Mouse (Mus musculus) neural tube, embryonic 12.5 days (tissue): ENCODE data around the gene Iqck. TPM values are rescaled to one million over a fixed set of nuclear protein-coding genes. Genes with fewer than 3 reads are reported as not detected.
A peak's percentile ranks its signal among the peaks of the same experiment; 100 is the strongest.

Experiments used
- ATAC-seq: fragments of 200-750 bp; cut with Nextera tagmentation; 2 replicates; pipeline ENCODE4 v1.8.0; 2017; ENCODE audit warnings: low read depth, mild to moderate bottlenecking, moderate TSS enrichment, moderate library complexity; ENCODE audit not compliant: low FRiP score
- H3K27ac ChIP-seq: fragments of 300-500 bp; sonication (generic); 2 replicates; pipeline ENCODE4 v1.5.1; 2016
- H3K27me3 ChIP-seq: fragments of 300-500 bp; sonication (generic); replicated peaks from 2 replicates; pipeline ENCODE4 v1.6.1; 2016; ENCODE audit warnings: mild to moderate bottlenecking
- H3K36me3 ChIP-seq: fragments of 300-500 bp; sonication (generic); 2 replicates; pipeline ENCODE4 v1.6.1; 2016; ENCODE audit warnings: mild to moderate bottlenecking
- H3K4me1 ChIP-seq: fragments of 300-500 bp; sonication (generic); 2 replicates; pipeline ENCODE4 v1.6.1; 2016
- H3K4me2 ChIP-seq: fragments of 300-500 bp; sonication (generic); replicated peaks from 2 replicates; pipeline ENCODE4 v1.6.1; 2016; ENCODE audit warnings: mild to moderate bottlenecking
- H3K4me3 ChIP-seq: fragments of 300-500 bp; sonication (generic); 2 replicates; pipeline ENCODE4 v1.5.1; 2016
- H3K9ac ChIP-seq: fragments of 300-500 bp; sonication (generic); 2 replicates; pipeline ENCODE4 v1.6.1; 2016; ENCODE audit warnings: mild to moderate bottlenecking
- H3K9me3 ChIP-seq: fragments of 300-500 bp; sonication (generic); 2 replicates; pipeline ENCODE4 v1.6.1; 2016; ENCODE audit warnings: mild to moderate bottlenecking
- WGBS: fragments of 180-500 bp; shearing (Covaris S2); methylation state at CpG from one replicate; pipeline ENCODE4 v1.1.7; 2016; 5-methylcytosine and 5-hydroxymethylcytosine counted together
- polyA plus RNA-seq: library from polyadenylated mRNA; unstranded; fragments of >200 nt; fragmentation: Nextera tagmentation; extraction: Ambion mirVana; gene quantifications from 2 replicates; pipeline ENCODE4 v1.2.1, GENCODE M21; 2016

The Iqck gene
- polyA plus RNA-seq, 1 experiment from 2014 or later = 3.1 TPM

DNA sequence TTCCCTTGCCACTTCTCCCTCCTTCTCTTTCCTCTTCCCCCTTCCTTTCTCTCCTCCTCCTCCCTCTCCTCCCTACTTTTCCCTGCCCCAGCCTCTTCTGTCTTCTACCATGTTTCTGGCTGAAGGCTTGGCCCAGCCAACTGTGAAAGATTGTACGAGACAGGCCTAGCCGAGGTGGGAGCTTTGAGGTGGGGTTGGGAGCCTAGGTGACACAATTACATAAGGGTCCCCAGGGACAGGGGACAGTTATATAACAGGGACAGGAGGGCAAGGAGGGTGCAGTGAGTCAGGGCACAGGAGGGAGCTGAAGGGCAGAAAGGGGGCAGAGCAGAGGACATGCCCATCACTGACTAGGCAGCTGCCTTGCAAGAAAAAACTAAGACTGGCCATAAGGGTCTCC, 146.4 kb downstream of the Iqck start:
- no peak overlapping the region for H3K4me2 ChIP-seq
- H3K9me3 ChIP-seq = no peaks in the 10 kb centered on the region
- no peak overlapping the region for H3K9ac ChIP-seq
- no peaks in the 10 kb centered on the region for H3K27me3 ChIP-seq
- no peaks in the 10 kb centered on the region for H3K4me1 ChIP-seq
- no peaks in the 10 kb centered on the region for H3K36me3 ChIP-seq
- no peak for ATAC-seq
- no peak overlapping the region for H3K4me3 ChIP-seq
- 71% methylated on average over 2 of the region's 2 CpGs for WGBS
- H3K27ac ChIP-seq = no peak overlapping the region

DNA sequence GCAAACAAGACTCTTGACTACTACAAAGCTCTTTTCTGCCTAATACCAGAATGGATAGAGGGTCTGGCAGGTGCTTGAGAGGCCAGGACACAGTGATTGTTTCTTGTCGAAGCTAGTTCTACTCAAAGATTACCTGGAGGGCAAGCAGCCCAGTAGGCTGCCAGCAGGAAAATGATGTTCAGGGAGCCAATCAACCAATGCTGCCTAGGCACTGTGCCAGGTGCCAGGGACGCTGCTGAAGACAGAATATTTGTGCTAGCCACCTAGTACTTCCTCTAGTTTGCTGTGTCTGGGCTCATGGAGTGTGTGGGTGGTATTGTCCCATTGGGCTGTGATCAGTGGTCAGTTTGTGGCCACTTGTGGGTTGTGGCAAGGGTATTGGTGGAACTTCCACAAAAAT, 146.9 kb downstream of the Iqck start:
- H3K9me3 ChIP-seq = no peaks in the 10 kb centered on the region
- no peaks in the 10 kb centered on the region for H3K4me1 ChIP-seq
- no peak overlapping the region for H3K9ac ChIP-seq
- no peaks in the 10 kb centered on the region for H3K36me3 ChIP-seq
- no peak overlapping the region for H3K4me2 ChIP-seq
- WGBS = 70% methylated on average over 2 of the region's 2 CpGs
- H3K27ac ChIP-seq = no peak overlapping the region
- no peaks in the 10 kb centered on the region for H3K27me3 ChIP-seq
- no peak overlapping the region for H3K4me3 ChIP-seq
- no peak for ATAC-seq

DNA sequence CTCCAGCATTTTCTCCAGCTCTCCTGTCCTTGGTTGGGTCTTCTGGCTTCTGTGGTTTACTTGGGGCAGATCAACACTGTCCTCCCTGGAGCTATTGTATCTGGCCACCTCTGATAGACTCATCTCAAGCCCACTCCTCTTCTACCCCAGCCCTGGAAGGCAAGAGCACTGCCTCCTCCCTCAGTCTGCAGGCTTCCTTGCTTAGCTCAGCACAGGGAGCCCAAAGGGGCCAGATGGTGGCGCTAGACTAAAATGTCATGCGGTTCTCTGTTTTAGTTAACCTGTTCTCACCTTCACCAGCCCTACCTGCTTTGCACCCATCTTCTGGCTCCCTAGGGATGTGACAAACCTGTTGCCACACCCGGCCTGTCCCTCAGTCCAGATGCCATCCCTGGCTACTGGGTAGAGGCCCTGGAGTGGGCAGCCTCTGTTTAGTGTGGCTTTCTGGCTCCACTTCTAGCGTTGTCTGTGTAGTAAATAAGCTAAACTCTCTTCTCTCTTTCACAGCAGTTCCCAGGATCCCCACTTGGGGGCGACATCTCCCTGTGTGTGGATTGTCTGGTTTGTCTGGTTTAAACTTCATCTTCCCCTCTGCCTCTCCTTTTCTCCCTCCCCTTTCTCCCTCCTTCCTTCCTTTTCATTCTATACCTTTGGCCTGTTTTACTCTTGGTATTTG, 155.4 kb downstream of the Iqck start:
- Histone ChIP-seq H3K4me1 (no peaks in the 10 kb centered on the region), H3K4me3 (no peak overlapping the region), H3K27ac (no peak overlapping the region), H3K9me3 (no peaks in the 10 kb centered on the region), H3K4me2 (no peak overlapping the region), H3K9ac (no peak overlapping the region), H3K36me3 (no peaks in the 10 kb centered on the region), H3K27me3 (0 out of 2 replicates have a peak, but pooled peaks cover 5% of the 10 kb centered on the region)
- 21% methylated on average over 5 of the region's 5 CpGs for WGBS
- ATAC-seq = no peak

DNA sequence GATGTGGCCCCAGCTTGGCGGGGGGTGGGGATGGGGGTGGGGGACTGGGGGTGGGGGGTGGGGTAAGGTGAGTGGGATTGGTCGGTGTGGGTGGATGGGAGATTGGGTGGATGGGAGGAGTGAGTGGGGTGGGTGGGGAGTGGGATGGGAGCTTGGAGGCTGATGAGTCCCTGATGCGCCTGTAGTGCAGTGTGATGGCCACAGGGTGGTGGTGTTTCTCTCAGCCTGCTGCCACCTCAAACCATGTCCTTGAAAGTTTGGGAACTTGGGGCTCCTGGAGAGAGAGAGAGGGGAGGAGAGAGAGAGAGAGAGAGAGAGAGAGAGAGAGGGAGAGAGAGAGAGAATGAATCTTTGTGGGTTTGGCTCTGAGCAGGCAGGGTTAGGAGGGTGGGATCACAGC, 160.2 kb downstream of the Iqck start:
- H3K36me3 ChIP-seq = no peaks in the 10 kb centered on the region
- H3K4me2 ChIP-seq = no peak overlapping the region
- H3K4me1 ChIP-seq = no peaks in the 10 kb centered on the region
- ATAC-seq = no peak
- no peak overlapping the region for H3K27ac ChIP-seq
- H3K27me3 ChIP-seq = 0 out of 2 replicates have a peak, but pooled peaks cover 5% of the 10 kb centered on the region
- 0% methylated on average over 3 of the region's 3 CpGs for WGBS
- H3K9ac ChIP-seq = no peak overlapping the region
- no peaks in the 10 kb centered on the region for H3K9me3 ChIP-seq
- H3K4me3 ChIP-seq = no peak overlapping the region

DNA sequence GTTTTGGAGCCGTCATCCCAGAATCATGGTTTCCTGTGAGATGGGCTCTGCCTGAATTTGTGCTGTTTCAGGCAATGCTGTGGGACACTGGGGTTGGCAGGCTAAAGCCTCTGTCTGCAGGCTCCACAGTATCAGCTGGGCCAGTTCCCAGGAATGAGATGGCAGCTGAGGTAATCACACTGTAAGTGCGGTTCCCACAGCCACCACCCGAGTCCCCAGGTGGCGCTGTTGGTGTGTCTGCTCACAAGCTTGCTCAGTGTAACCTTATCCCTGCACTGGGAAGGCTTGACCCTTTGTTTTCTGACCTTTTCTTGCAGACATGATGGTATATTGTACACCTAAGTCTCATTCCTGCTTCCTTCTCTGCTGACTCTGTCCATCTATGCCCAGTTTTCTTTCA, 164.0 kb downstream of the Iqck start:
- no peak overlapping the region for H3K9ac ChIP-seq
- ATAC-seq = peak; percentile 80
- H3K27ac ChIP-seq = no peak overlapping the region
- H3K4me3 ChIP-seq = no peak overlapping the region
- no peaks in the 10 kb centered on the region for H3K36me3 ChIP-seq
- H3K9me3 ChIP-seq = no peaks in the 10 kb centered on the region
- H3K27me3 ChIP-seq = no peaks in the 10 kb centered on the region
- H3K4me2 ChIP-seq = no peak overlapping the region
- 15% methylated on average over 4 of the region's 4 CpGs for WGBS
- no peaks in the 10 kb centered on the region for H3K4me1 ChIP-seq

Other genes starting within 250 kb of the Iqck start
- 131 and 138 TPM in 2 replicates for gene Gde1, start 150.0 kb upstream of the Iqck start, polyA plus RNA-seq
- gene Ccp110, start 143.2 kb upstream of the Iqck start, polyA plus RNA-seq = 34.2 and 34.6 TPM in 2 replicates
- gene Vps35l, start 115.5 kb upstream of the Iqck start, polyA plus RNA-seq = 86.2 and 87.2 TPM in 2 replicates
- 100 and 106 TPM in 2 replicates for gene Knop1, start 502 bp downstream of the Iqck start, polyA plus RNA-seq
- gene Gprc5b, start 139.5 kb downstream of the Iqck start, polyA plus RNA-seq = 10.3 and 14.4 TPM in 2 replicates